Mouse (Mus musculus) thymus, postnatal 36 days (tissue): ENCODE results near the gene Gm17428.
"Not testable (repeated sequence)": the region's sequence is repeated elsewhere in the genome, so short reads cannot be mapped to it uniquely, and the experiment has no call there.

ENCODE experiments used
- DNase-seq, 2 experiments: peaks; one replicate each; pipeline ENCODE4 v3.0.0; 2022; ENCODE audit warnings: mixed read lengths in 2 of 2

The Gm17428 gene

GRCm38 (mm10) chr14:54976633-54977032, at the start of gene Gm17428:
Gene Gm17428 (plus strand): TSS chr14:54976933.
- no peak for DNase-seq

GRCm38 (mm10) chr14:54927296-54927695, 49.4 kb upstream of the Gm17428 start:
- DNase-seq, result no peak

- no peak for DNase-seq
Measured at GRCm38 (mm10) chr14:54929801-54930200, 46.9 kb upstream of the Gm17428 start.

GRCm38 (mm10) chr14:54930431-54930830, 46.3 kb upstream of the Gm17428 start:
- no peak for DNase-seq

- no peak for DNase-seq
Measured at GRCm38 (mm10) chr14:54932645-54933150, 44.0 kb upstream of the Gm17428 start, which contains the start of gene Il25. Gene Il25 (plus strand): TSS chr14:54932695.

GRCm38 (mm10) chr14:54935904-54936830, 40.6 kb upstream of the Gm17428 start, which contains the start of gene Cmtm5:
Gene Cmtm5 (plus strand): TSS chr14:54936261.
- no peak for DNase-seq

- no peak for DNase-seq
Measured at GRCm38 (mm10) chr14:54936831-54937160, 39.9 kb upstream of the Gm17428 start.

GRCm38 (mm10) chr14:54937361-54938182, 39.2 kb upstream of the Gm17428 start:
- DNase-seq, result no peak

- no peak for DNase-seq
Measured at GRCm38 (mm10) chr14:54938431-54939219, 38.1 kb upstream of the Gm17428 start.

- DNase-seq, result peak; percentile 59 to 63
Measured at GRCm38 (mm10) chr14:54939434-54940175, 37.1 kb upstream of the Gm17428 start.

GRCm38 (mm10) chr14:54940176-54940530, 36.6 kb upstream of the Gm17428 start:
- DNase-seq, result no peak

GRCm38 (mm10) chr14:54941024-54941978, 35.4 kb upstream of the Gm17428 start:
- no peak for DNase-seq

GRCm38 (mm10) chr14:54942479-54942878, 34.3 kb upstream of the Gm17428 start:
- no peak for DNase-seq

- DNase-seq, result no peak
Measured at GRCm38 (mm10) chr14:54943971-54944370, 32.8 kb upstream of the Gm17428 start.

GRCm38 (mm10) chr14:54944939-54945338, 31.8 kb upstream of the Gm17428 start:
- DNase-seq, result no peak

- DNase-seq, result no peak
Measured at GRCm38 (mm10) chr14:54945975-54946704, 30.6 kb upstream of the Gm17428 start.

GRCm38 (mm10) chr14:54947008-54947407, 29.7 kb upstream of the Gm17428 start:
- DNase-seq, result not testable (repeated sequence)

- DNase-seq, result no peak
Measured at GRCm38 (mm10) chr14:54948781-54949180, 28.0 kb upstream of the Gm17428 start.

- no peak for DNase-seq
Measured at GRCm38 (mm10) chr14:54950493-54950892, 26.2 kb upstream of the Gm17428 start.

GRCm38 (mm10) chr14:54951587-54951986, 25.1 kb upstream of the Gm17428 start:
- DNase-seq, result no peak
